Mouse (Mus musculus) heart, embryonic 16.5 days (tissue): ENCODE results near the gene D630045J12Rik. TPM values are rescaled to one million over a fixed set of nuclear protein-coding genes. Genes with fewer than 3 reads are reported as not detected.

Source experiments
- ATAC-seq: fragments of 200-750 bp; cut with Nextera tagmentation; replicated peaks from 2 replicates; pipeline ENCODE4 v1.8.0; 2017; ENCODE audit warnings: moderate number of reproducible peaks; ENCODE audit not compliant: insufficient read depth, low FRiP score; ENCODE audit errors: extremely low read depth
- H3K27ac ChIP-seq: fragments of 300-500 bp; sonication (generic); 2 replicates; pipeline ENCODE4 v1.5.1; 2014; ENCODE audit warnings: mild to moderate bottlenecking, low read length, control low read depth, moderate library complexity
- H3K27me3 ChIP-seq: fragments of 300-500 bp; sonication (generic); 2 replicates; pipeline ENCODE4 v1.6.1; 2014; ENCODE audit warnings: low read length, mixed read lengths; ENCODE audit not compliant: control insufficient read depth, insufficient read depth
- H3K36me3 ChIP-seq: fragments of 300-500 bp; sonication (generic); 2 replicates; pipeline ENCODE4 v1.6.1; 2014; ENCODE audit not compliant: control insufficient read depth, insufficient read depth
- H3K4me1 ChIP-seq: fragments of 300-500 bp; sonication (generic); 2 replicates; pipeline ENCODE4 v1.6.1; 2014; ENCODE audit warnings: low read length, mixed read lengths; ENCODE audit not compliant: control insufficient read depth, insufficient read depth
- H3K4me2 ChIP-seq: fragments of 300-500 bp; sonication (generic); 2 replicates; pipeline ENCODE4 v1.6.1; 2014; ENCODE audit warnings: low read depth, mild to moderate bottlenecking, control low read depth, low read length
- H3K4me3 ChIP-seq: fragments of 300-500 bp; sonication (generic); 2 replicates; pipeline ENCODE4 v1.5.1; 2014; ENCODE audit warnings: mild to moderate bottlenecking, control low read depth, low read length
- H3K9ac ChIP-seq: fragments of 300-500 bp; sonication (generic); 2 replicates; pipeline ENCODE4 v1.6.1; 2014; ENCODE audit warnings: low read length, control low read depth
- H3K9me3 ChIP-seq: fragments of 300-500 bp; sonication (generic); replicated peaks from 2 replicates; pipeline ENCODE4 v1.6.1; 2016; ENCODE audit warnings: low read length; ENCODE audit not compliant: control insufficient read depth
- WGBS: fragments of 180-500 bp; shearing (Covaris S2); extraction: QIAGEN DNeasy Blood & Tissue Kit; methylation state at CpG from one replicate; pipeline ENCODE4 v1.1.7; 2014; 5-methylcytosine and 5-hydroxymethylcytosine counted together
- polyA plus RNA-seq: library from polyadenylated mRNA; unstranded; fragments of >200 nt; fragmentation: Nextera tagmentation; extraction: Ambion mirVana; gene quantifications from 2 replicates; pipeline ENCODE4 v1.2.1, GENCODE M21; 2015

Gene D630045J12Rik
- polyA plus RNA-seq, 1 experiment from 2014 or later, result 1.3 TPM

GRCm38 (mm10) chr6:38263393-38264159, 9.8 kb upstream of the D630045J12Rik start:
- Histone ChIP-seq H3K27ac (no peak overlapping the region), H3K4me3 (no peak overlapping the region), H3K27me3 (no peaks in the 10 kb centered on the region), H3K9ac (no peak overlapping the region), H3K4me2 (no peak overlapping the region), H3K36me3 (no peaks in the 10 kb centered on the region), H3K9me3 (peaks cover 2% of the 10 kb centered on the region; the same call in 1 of the 2 replicates), H3K4me1 (no peaks in the 10 kb centered on the region)
- 69% methylated on average over 5 of the region's 5 CpGs for whole genome bisulfite sequencing
- no peak for ATAC-seq

- ATAC-seq, result no peak
- Histone ChIP-seq H3K9me3 (peaks cover 2% of the 10 kb centered on the region; the same call in 1 of the 2 replicates), H3K4me2 (no peak overlapping the region), H3K27ac (no peak overlapping the region), H3K9ac (no peak overlapping the region), H3K4me1 (no peaks in the 10 kb centered on the region), H3K4me3 (no peak overlapping the region), H3K27me3 (no peaks in the 10 kb centered on the region), H3K36me3 (no peaks in the 10 kb centered on the region)
- 72% methylated on average over 4 of the region's 4 CpGs for WGBS
Observed at GRCm38 (mm10) chr6:38261877-38262276, 8.1 kb upstream of the D630045J12Rik start.

- 0 out of 2 replicates have a peak, but pooled peaks cover 7% of the 10 kb centered on the region for H3K4me1 ChIP-seq
- no peaks in the 10 kb centered on the region for H3K36me3 ChIP-seq
- H3K27ac ChIP-seq, result no peak overlapping the region
- ATAC-seq, result no peak
- H3K27me3 ChIP-seq, result no peaks in the 10 kb centered on the region
- WGBS, result 93% methylated on average over 8 of the region's 8 CpGs
- no peak overlapping the region for H3K9ac ChIP-seq
- H3K9me3 ChIP-seq, result peaks cover 2% of the 10 kb centered on the region; the same call in 1 of the 2 replicates
- H3K4me3 ChIP-seq, result no peak overlapping the region
- no peak overlapping the region for H3K4me2 ChIP-seq
Observed at GRCm38 (mm10) chr6:38257506-38257905, 3.7 kb upstream of the D630045J12Rik start.

GRCm38 (mm10) chr6:38256793-38257192, 3.0 kb upstream of the D630045J12Rik start:
- Histone ChIP-seq H3K9ac (no peak overlapping the region), H3K4me1 (0 out of 2 replicates have a peak, but pooled peaks cover 7% of the 10 kb centered on the region), H3K4me2 (no peak overlapping the region), H3K9me3 (peaks cover 2% of the 10 kb centered on the region; the same call in 1 of the 2 replicates), H3K27ac (no peak overlapping the region), H3K36me3 (no peaks in the 10 kb centered on the region), H3K4me3 (no peak overlapping the region), H3K27me3 (no peaks in the 10 kb centered on the region)
- no peak for ATAC-seq
- 65% methylated on average over 4 of the region's 4 CpGs for WGBS

- H3K36me3 ChIP-seq, result no peaks in the 10 kb centered on the region
- no peak for ATAC-seq
- no peak overlapping the region for H3K4me2 ChIP-seq
- H3K9ac ChIP-seq, result no peak overlapping the region
- H3K4me3 ChIP-seq, result no peak overlapping the region
- no peak overlapping the region for H3K27ac ChIP-seq
- peaks cover 2% of the 10 kb centered on the region; the same call in 1 of the 2 replicates for H3K9me3 ChIP-seq
- 68% methylated on average over 2 of the region's 2 CpGs for WGBS
- 0 out of 2 replicates have a peak, but pooled peaks cover 7% of the 10 kb centered on the region for H3K4me1 ChIP-seq
- no peaks in the 10 kb centered on the region for H3K27me3 ChIP-seq
Observed at GRCm38 (mm10) chr6:38255794-38256193, 2.0 kb upstream of the D630045J12Rik start.

GRCm38 (mm10) chr6:38252766-38253735, 758 bp downstream of the D630045J12Rik start:
- Histone ChIP-seq H3K27ac (no peak overlapping the region; the same call in 1 of the 2 replicates), H3K9ac (peak overlapping the region; percentile 89), H3K4me1 (0 out of 2 replicates have a peak, but pooled peaks cover 7% of the 10 kb centered on the region), H3K27me3 (no peaks in the 10 kb centered on the region), H3K4me2 (peak overlapping the region; percentile 95), H3K4me3 (peak overlapping the region; percentile 88), H3K9me3 (no peaks in the 10 kb centered on the region), H3K36me3 (no peaks in the 10 kb centered on the region)
- WGBS, result 21% methylated on average over 19 of the region's 19 CpGs
- peak; percentile 5; the same call in 1 of the 2 replicates for ATAC-seq

- no peak overlapping the region for H3K9ac ChIP-seq
- no peak overlapping the region for H3K27ac ChIP-seq
- H3K4me1 ChIP-seq, result 0 out of 2 replicates have a peak, but pooled peaks cover 7% of the 10 kb centered on the region
- H3K27me3 ChIP-seq, result no peaks in the 10 kb centered on the region
- H3K4me2 ChIP-seq, result no peak overlapping the region
- H3K4me3 ChIP-seq, result no peak overlapping the region
- H3K9me3 ChIP-seq, result no peaks in the 10 kb centered on the region
- 84% methylated on average over 10 of the region's 10 CpGs for WGBS
- H3K36me3 ChIP-seq, result no peaks in the 10 kb centered on the region
- no peak for ATAC-seq
Observed at GRCm38 (mm10) chr6:38252139-38252538, 1.7 kb downstream of the D630045J12Rik start.

GRCm38 (mm10) chr6:38251464-38251863, 2.3 kb downstream of the D630045J12Rik start:
- Histone ChIP-seq H3K27me3 (no peaks in the 10 kb centered on the region), H3K9ac (no peak overlapping the region), H3K4me3 (no peak overlapping the region), H3K4me2 (no peak overlapping the region), H3K9me3 (no peaks in the 10 kb centered on the region), H3K4me1 (0 out of 2 replicates have a peak, but pooled peaks cover 7% of the 10 kb centered on the region), H3K27ac (no peak overlapping the region), H3K36me3 (no peaks in the 10 kb centered on the region)
- no peak for ATAC-seq
- 57% methylated on average over 4 of the region's 4 CpGs for WGBS
